ENCODE assay signal across 26 mouse cellular contexts in genomic region chr4:86315122-86315521, GRCm38 (mm10).
DNase-seq lines count a peak whose midpoint lies in the region; ATAC-seq and TF ChIP-seq lines count a peak whose summit lies in the region.
"Had no signal": no experiment of that assay in that cellular context is flagged by ENCODE, and none has a peak within 500 bp of the region (broad histone marks: within the 10 kb centered on the region; RNA-seq: fewer than 3 reads in every experiment).

No protein-coding gene starts in this region.

- no peak for TF ChIP-seq EP300 in lung, postnatal 0 days (IDR thresholded peaks at IDR 0.05)

- WGBS in heart, embryonic 10.5 days = 54% methylated on average over 4 of the region's 4 CpGs
- WGBS in heart, embryonic 14.5 days = 23% methylated on average over 4 of the region's 4 CpGs
- 48% methylated on average over 4 of the region's 4 CpGs for WGBS in lung, embryonic 14.5 days
- 44% methylated on average over 4 of the region's 4 CpGs for WGBS in lung, postnatal 0 days

- no peak for TF ChIP-seq CTCF in lung, embryonic 14.5 days (IDR thresholded peaks at IDR 0.05; ENCODE audit: low read depth)
- TF ChIP-seq CTCF in lung, postnatal 0 days (IDR thresholded peaks at IDR 0.05) = no peak

- H3K4me1 ChIP-seq in heart, embryonic 10.5 days = peaks cover 46% of the 10 kb centered on the region
- H3K4me1 ChIP-seq in heart, embryonic 14.5 days (ENCODE audit: control insufficient read depth in 2 of 2, insufficient read depth in 2 of 2, low read length in 2 of 2) = peaks cover 30 to 63% of the 10 kb centered on the region in 2 experiments
- H3K4me1 ChIP-seq in lung, embryonic 14.5 days (ENCODE audit: insufficient read depth) = peaks cover 12% of the 10 kb centered on the region
- H3K4me1 ChIP-seq in lung, postnatal 0 days (ENCODE audit: insufficient read depth, low read depth, low read length) = peaks cover 16% of the 10 kb centered on the region; the same call in 1 of the 2 replicates
- H3K4me1 ChIP-seq: hindbrain, embryonic 10.5 days; hindbrain, embryonic 13.5 days had no signal

- H3K4me2 ChIP-seq in heart, embryonic 14.5 days (ENCODE audit: low read length) = no peak overlapping the region
- no peak overlapping the region for H3K4me2 ChIP-seq in lung, embryonic 14.5 days
- no peak overlapping the region for H3K4me2 ChIP-seq in lung, postnatal 0 days (replicated peaks; ENCODE audit: low read depth, low read length)
- H3K4me2 ChIP-seq: forebrain, embryonic 13.5 days; hindbrain, embryonic 13.5 days; intestine, embryonic 15.5 days had no signal

- intact Hi-C loops in heart, postnatal 36 days (cut with DNase I) = no loop called here

- H3K4me3 ChIP-seq in heart, embryonic 10.5 days = no peak overlapping the region
- H3K4me3 ChIP-seq in heart, embryonic 14.5 days (ENCODE audit: control insufficient read depth in 1 of 2, insufficient read depth in 1 of 2, low read depth in 1 of 2, low read length in 2 of 2) = no peak overlapping the region
- no peak overlapping the region for H3K4me3 ChIP-seq in lung, embryonic 14.5 days (ENCODE audit: low read depth, low read length)
- H3K4me3 ChIP-seq in lung, postnatal 0 days (ENCODE audit: low read depth, low read length) = no peak overlapping the region
- H3K4me3 ChIP-seq: forebrain, embryonic 10.5 days; forebrain, embryonic 13.5 days; hindbrain, embryonic 10.5 days; hindbrain, embryonic 13.5 days; intestine, embryonic 15.5 days had no signal

- no peak for DNase-seq in heart, embryonic 10.5 days (ENCODE audit: low spot score)
- DNase-seq in heart, postnatal 36 days = no peak
- no peak for DNase-seq in heart, postnatal 4 days
- DNase-seq in lung, embryonic 14.5 days = peak; percentile 16
- DNase-seq in lung, postnatal 36 days = no peak
- peak; percentile 14 for DNase-seq in lung, postnatal 0 days (ENCODE audit: low spot score)
- DNase-seq in lung, postnatal 25 days (ENCODE audit: low spot score) = no peak
- DNase-seq: adrenal gland, postnatal 10 days; adrenal gland, postnatal 36 days; B cell, adult 2 months; cerebellum, adult 18-20 months; cerebellum, adult 9-10 months; gastrocnemius, postnatal 10 days; gastrocnemius, postnatal 36 days; kidney, adult 11 months had no signal

- H3K27ac ChIP-seq in heart, embryonic 10.5 days = peak overlapping the region; percentile 49; the same call in 1 of the 2 replicates
- peak overlapping the region; percentile 66 to 84 for H3K27ac ChIP-seq in heart, embryonic 14.5 days (replicated peaks in 1 of 2; ENCODE audit: control insufficient read depth in 1 of 2, insufficient read depth in 1 of 2, low read depth in 2 of 2, low read length in 2 of 2)
- H3K27ac ChIP-seq in lung, embryonic 14.5 days (ENCODE audit: low read depth) = peak overlapping the region; percentile 18; the same call in 1 of the 2 replicates
- no peak overlapping the region for H3K27ac ChIP-seq in lung, postnatal 0 days (ENCODE audit: low read length)
- H3K27ac ChIP-seq: forebrain, embryonic 10.5 days; forebrain, embryonic 13.5 days; hindbrain, embryonic 10.5 days; hindbrain, embryonic 13.5 days; intestine, embryonic 15.5 days had no signal

- H3K36me3 ChIP-seq in heart, embryonic 10.5 days = no peaks in the 10 kb centered on the region
- no peaks in the 10 kb centered on the region for H3K36me3 ChIP-seq in heart, embryonic 14.5 days (ENCODE audit: control insufficient read depth, insufficient read depth, low read length)
- no peaks in the 10 kb centered on the region for H3K36me3 ChIP-seq in lung, embryonic 14.5 days (ENCODE audit: insufficient read depth)
- H3K36me3 ChIP-seq in lung, postnatal 0 days (ENCODE audit: insufficient read depth, low read length) = no peaks in the 10 kb centered on the region
- H3K36me3 ChIP-seq: forebrain, embryonic 10.5 days; G1E; hindbrain, embryonic 10.5 days; hindbrain, embryonic 13.5 days; intestine, embryonic 15.5 days had no signal

- H3K9me3 ChIP-seq in heart, embryonic 10.5 days = no peaks in the 10 kb centered on the region
- H3K9me3 ChIP-seq in heart, embryonic 14.5 days (ENCODE audit: control insufficient read depth, low read length) = no peaks in the 10 kb centered on the region
- no peaks in the 10 kb centered on the region for H3K9me3 ChIP-seq in lung, embryonic 14.5 days (ENCODE audit: low read depth, low read length)
- no peaks in the 10 kb centered on the region for H3K9me3 ChIP-seq in lung, postnatal 0 days (ENCODE audit: low read length)
- H3K9me3 ChIP-seq: forebrain, embryonic 10.5 days; forebrain, embryonic 13.5 days; G1E; hindbrain, embryonic 10.5 days; hindbrain, embryonic 13.5 days; intestine, embryonic 15.5 days had no signal

- peak; percentile 24; the same call in 1 of the 2 replicates for ATAC-seq in heart, embryonic 14.5 days (ENCODE audit: insufficient number of reproducible peaks, insufficient read depth, low FRiP score, low read depth)
- no peak for ATAC-seq in lung, embryonic 14.5 days (ENCODE audit: insufficient read depth)
- ATAC-seq in lung, postnatal 0 days = no peak
- ATAC-seq: forebrain, embryonic 13.5 days; forebrain, embryonic 16.5 days; hindbrain, embryonic 16.5 days; intestine, embryonic 15.5 days; Patski had no signal

- H3K9ac ChIP-seq in heart, embryonic 14.5 days (ENCODE audit: low read length) = no peak overlapping the region
- no peak overlapping the region for H3K9ac ChIP-seq in lung, embryonic 14.5 days
- no peak overlapping the region for H3K9ac ChIP-seq in lung, postnatal 0 days (replicated peaks; ENCODE audit: low read depth)
- H3K9ac ChIP-seq: forebrain, embryonic 13.5 days; hindbrain, embryonic 13.5 days; intestine, embryonic 15.5 days had no signal

- H3K27me3 ChIP-seq in heart, embryonic 10.5 days (ENCODE audit: insufficient read depth, poor library complexity, severe bottlenecking) = no peaks in the 10 kb centered on the region
- no peaks in the 10 kb centered on the region for H3K27me3 ChIP-seq in heart, embryonic 14.5 days (ENCODE audit: control insufficient read depth, insufficient read depth, low read length)
- H3K27me3 ChIP-seq in lung, embryonic 14.5 days (ENCODE audit: insufficient read depth, low read length) = no peaks in the 10 kb centered on the region
- H3K27me3 ChIP-seq in lung, postnatal 0 days (replicated peaks; ENCODE audit: insufficient read depth, low read length) = no peaks in the 10 kb centered on the region
- H3K27me3 ChIP-seq: CH12.LX; forebrain, embryonic 13.5 days; hindbrain, embryonic 13.5 days; intestine, embryonic 15.5 days; Patski had no signal

Comparison
In these comparisons a context has a peak if more than half of its experiments do, and no peak if none do; other contexts are left out.
1. DNase-seq: peak in lung, embryonic 14.5 days (single experiment) and lung, postnatal 0 days (single experiment); none in heart, embryonic 10.5 days (single experiment), heart, postnatal 36 days (0 of 2), heart, postnatal 4 days (single experiment), lung, postnatal 36 days (single experiment) and lung, postnatal 25 days (single experiment).